Mouse (Mus musculus) gastrocnemius, postnatal 10 days (tissue): ENCODE measurements at regions not wholly inside any gene's neighbourhood (a gene's known extent, or its start where the extent isn't known, plus 50 kb on each side); places are given as distances from the start of the nearest gene placed in this dataset.
"Not testable (repeated sequence)": the region's sequence is repeated elsewhere in the genome, so short reads cannot be mapped to it uniquely, and the experiment has no call there.

Experiments used
- DNase-seq: peaks from one replicate; pipeline ENCODE4 v3.0.0; 2021; ENCODE audit warnings: mixed read lengths

DNA sequence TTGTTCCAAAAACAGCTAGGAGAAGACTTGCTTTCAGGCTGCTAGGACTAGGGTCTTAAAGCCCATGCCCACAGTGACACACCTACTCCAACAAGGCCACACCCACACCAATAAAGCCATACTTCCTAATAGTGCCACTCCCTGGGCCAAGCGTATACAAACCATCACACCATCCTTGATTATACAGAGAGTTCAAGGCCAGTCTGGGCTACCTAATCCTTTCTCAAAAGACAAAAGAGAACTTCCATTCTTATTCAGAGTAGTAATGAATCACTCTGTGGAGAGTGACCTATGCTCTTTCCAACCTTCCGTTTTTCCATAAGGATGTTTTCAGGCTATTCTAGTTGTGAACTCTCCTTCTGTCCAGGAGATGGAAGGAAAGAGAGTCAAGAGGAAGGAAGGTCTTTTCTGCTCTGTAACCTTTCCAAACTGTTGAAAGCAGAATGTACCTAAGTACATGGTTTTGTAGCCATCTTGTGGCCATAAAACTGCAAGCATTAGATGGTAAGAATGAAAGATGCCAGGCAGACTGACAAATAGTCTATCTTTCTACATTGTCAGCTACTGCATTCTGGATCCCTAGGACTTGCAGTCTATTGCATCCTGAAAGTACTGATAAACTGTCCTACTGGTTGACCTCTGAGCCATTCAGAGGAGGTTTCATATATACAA is 145.8 kb upstream of the Mon1b start:
- DNase-seq = no peak

DNA sequence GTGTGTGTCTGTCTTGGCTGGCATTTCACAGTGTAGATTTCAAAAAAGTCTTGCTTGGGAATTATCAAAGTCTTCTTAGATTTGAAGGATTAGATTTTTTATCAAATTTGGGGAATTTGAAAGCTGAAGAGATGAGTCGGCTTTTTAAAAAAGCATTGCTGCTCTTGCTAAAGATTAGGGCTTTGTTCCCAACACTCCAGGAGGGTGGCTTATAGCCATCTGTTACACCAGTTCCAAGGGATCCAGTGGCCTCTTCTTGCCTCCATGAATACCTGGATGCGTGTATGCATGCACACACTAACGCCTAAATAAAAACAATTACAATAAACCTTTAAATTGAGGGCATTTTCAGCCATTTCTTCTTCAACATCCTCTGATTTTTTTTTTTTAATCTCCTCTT is 144.5 kb upstream of the Mon1b start:
- DNase-seq = no peak

DNA sequence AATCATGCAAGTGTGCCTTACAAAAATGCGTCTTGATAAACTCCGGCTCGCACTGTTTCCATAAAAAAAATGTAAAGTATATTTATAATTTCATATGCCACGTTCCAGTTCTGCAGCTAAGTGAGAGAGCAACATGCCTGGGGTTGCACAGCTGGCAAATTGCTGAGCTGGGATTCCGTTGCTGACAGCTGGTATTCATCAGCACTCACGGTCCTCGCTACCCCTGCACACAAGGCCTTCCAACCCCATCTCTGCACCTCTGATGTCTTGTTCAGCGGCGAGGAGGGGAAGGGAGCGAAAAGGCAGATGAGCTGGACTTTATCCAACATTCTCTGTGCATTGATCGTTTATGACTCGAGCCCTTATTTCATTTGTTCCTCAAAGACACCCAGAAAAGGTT is 138.5 kb upstream of the Mon1b start:
- no peak for DNase-seq

- DNase-seq = no peak
Measured at GRCm38 (mm10) chr8:113502671-113503070, 132.7 kb upstream of the Mon1b start.

DNA sequence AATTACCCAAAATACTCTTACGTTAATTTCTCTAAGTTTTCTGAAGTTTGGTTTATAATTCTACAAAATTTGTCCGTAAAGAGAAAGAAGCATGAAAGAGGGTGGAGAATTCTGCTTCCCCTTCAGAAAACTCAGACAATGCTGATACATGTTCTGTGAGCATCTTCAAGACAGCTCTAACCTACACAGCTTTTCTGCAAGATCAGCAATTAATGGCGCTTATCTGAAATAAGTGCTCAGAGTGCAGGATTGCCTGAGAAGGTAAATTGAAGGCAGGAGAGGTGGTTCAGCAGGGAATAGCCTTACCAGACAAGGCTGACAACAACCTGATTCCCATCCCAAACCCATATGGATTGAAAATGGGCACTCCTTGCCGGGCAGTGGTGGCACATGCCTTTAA is 122.5 kb upstream of the Mon1b start:
- DNase-seq = no peak

DNA sequence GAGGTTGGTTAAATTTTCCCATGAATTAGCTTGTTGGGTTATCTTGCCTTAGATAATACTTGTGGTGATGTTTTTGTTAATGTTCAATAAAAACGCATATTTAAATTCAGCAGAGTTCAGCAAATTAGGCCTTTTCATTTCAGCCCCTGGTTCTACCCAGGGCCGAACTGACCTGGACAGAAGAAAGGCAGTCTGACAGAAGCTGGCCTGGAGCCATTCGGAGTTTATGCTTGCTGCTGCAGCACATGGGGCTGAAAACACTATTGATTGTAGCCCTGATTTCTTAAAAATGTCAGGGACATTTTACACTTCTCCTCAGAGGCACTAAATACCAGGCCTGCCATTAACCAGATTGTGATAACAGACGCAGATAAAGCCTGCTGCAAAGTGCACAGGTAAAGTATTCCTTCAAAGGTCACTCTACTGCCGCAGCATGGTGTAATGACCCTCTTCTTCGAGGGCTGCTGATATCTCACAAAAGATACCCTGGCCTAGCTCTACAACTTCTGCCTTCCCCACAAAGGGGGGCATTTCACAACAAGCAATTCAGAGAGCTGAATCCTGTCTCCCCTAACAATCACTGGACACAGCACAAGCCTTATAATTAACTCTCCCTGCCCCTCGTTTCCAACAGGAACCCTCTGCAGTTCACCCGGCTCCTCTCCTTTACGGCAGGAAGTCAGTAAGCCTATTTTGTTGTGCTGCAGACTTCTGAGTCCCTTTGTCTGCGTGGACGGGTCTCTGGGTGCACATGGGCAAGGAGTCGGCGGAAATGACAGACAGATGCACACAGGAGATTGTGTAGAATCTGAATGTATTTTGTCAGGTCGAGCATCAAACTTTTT is 121.3 kb upstream of the Mon1b start:
- no peak for DNase-seq

DNA sequence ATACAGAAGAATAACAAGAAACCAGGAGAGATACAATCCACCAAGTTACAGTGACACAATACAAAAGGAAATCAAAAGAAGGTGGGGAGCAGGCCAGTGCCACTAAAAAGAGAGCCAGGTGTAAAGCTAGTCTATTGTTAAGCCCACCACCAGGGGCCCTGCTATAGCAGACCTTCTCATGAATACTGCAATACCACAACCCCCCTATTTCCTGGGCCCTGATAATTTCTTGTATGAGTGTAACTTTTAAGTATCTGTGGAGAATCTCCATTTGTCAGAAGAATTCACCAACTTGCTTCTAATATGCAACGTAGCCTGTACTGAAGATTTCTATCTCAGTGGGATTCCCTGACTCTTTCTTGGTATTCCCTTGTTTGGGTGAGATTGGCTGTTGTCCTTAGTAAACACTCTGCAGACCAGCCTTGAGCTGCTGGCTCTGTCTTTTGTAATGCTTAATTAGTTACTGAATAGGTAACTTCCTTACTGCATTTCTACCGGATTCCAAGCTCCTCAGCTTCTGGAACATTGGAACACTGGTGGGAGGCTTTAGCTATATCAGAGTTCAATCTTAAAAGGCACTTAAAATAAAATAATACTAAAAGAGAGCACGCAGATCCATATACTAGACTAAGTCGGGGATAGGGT is 120.5 kb upstream of the Mon1b start:
- not testable (repeated sequence) for DNase-seq

DNA sequence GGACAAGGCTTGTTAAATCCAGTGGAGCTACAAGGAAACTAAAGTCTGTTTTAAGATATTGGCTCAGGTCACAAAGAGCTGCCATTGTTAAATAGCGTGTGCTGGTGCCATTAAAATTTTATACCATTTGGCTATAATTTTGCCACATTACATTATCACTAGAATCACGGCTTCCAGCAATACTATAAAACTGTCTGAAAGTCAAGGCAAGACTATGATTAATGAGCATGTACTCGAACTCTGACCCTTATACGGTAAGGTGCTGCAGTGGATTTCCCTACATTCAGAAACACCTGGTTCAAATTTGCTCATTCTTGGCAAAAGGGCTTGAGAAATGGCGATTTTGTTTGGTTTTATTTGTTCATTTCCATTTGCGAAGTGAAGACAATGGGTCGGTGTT is 119.2 kb upstream of the Mon1b start:
- no peak for DNase-seq

- no peak for DNase-seq
Measured at GRCm38 (mm10) chr8:113517912-113518311, 117.5 kb upstream of the Mon1b start.

- DNase-seq = no peak
Measured at GRCm38 (mm10) chr8:113523561-113523960, 111.8 kb upstream of the Mon1b start.

GRCm38 (mm10) chr8:113531116-113531665 is 104.2 kb upstream of the Mon1b start:
- DNase-seq = no peak

GRCm38 (mm10) chr8:113532881-113533280 is 102.5 kb upstream of the Mon1b start:
- DNase-seq = no peak

DNA sequence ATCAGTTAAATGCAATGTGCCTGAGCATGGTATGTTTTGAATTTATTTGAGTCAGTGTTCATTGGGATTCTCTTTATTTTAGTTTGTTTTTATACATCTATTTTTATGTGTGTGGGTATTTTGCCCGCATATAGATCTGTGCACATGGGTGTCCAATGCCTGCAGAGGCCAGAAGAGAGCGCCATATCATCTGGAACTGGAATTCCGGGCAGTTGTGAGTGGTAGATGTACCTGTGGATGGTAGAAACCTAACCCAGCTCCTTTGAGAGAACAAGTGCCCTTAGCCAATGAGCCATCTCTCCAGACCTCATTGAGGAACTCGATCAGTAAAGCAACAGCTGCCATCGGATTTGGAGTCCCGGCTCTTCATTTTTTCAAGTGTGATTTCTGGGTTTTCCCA is 94.0 kb upstream of the Mon1b start:
- DNase-seq = no peak

DNA sequence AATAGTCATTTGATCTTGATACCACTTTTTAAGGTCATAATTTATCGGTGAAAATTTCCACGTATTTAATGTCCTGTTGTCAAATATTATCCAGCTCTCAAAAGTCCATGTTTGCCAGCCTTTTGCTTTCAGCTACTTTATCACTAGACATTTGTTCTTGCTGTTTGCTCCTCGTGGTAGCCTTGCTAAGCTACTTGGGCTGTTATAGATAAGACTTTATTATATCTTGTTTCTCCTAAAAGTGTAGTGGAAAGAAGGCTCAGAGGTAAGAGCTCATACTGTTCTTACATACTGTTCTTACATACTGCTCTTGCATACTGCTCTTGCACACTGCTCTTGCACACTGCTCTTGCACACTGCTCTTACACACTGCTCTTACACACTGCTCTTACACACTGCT is 93.3 kb upstream of the Mon1b start:
- DNase-seq = no peak

DNA sequence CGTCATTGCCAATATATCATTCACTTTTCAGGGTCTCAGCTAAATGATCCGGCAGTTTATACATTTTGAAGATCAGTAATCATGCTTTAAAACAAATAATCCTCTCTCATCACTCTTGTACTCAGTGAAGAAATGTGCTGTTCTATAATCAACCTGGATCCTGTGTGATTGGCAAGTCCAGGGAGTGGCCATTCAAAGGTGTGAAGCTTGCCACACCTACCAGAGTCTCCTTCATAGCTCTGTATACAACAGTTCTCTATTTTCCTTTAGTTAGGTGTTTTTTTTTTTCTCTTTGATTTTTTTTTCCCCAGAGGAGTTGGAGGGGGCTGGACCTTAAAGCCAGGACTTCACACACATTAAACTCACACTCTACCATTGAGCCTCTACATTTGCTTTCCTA is 92.7 kb upstream of the Mon1b start:
- no peak for DNase-seq

DNA sequence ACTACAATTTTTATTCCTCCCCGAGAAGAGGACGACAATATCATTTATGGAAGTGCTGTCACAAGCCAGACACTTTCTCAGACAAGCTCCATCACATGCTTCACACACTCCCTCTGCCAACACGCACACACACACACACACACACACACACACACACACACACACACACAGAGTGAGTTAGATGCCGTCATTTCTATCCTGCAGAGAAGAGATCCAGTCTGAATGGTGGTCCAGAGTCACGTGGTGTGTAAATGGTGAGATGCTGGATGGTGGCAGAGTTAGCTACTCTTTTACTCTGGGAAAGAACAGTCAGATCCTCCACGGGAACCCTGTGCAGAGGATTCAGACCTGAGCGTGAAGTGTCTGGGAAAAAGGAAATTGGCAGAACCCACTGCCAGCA is 86.2 kb upstream of the Mon1b start:
- no peak for DNase-seq

GRCm38 (mm10) chr8:113551454-113552273 is 83.7 kb upstream of the Mon1b start:
- DNase-seq = no peak

GRCm38 (mm10) chr8:113552826-113553225 is 82.6 kb upstream of the Mon1b start:
- DNase-seq = no peak

GRCm38 (mm10) chr8:113554700-113555455 is 80.5 kb upstream of the Mon1b start:
- no peak for DNase-seq

GRCm38 (mm10) chr8:113556994-113557393 is 78.4 kb upstream of the Mon1b start:
- DNase-seq = no peak

- DNase-seq = no peak
Measured at GRCm38 (mm10) chr8:113581098-113581497, 54.3 kb upstream of the Mon1b start.
